Mouse (Mus musculus) MEL (cell line): ENCODE results near the gene Sec24c. TPM values are rescaled to one million over a fixed set of nuclear protein-coding genes. Genes with fewer than 3 reads are reported as not detected.
A peak's percentile ranks its signal among the peaks of the same experiment; 100 is the strongest.

Experiments
- DNase-seq: peaks from one replicate; pipeline ENCODE4 v3.0.0; 2011; ENCODE audit warnings: low read depth, low spot score
- H3K27ac ChIP-seq: 2 replicates; pipeline ENCODE4 v1.5.1; 2012; ENCODE audit warnings: low read depth, mild to moderate bottlenecking, control low read depth, low read length, moderate library complexity; ENCODE audit not compliant: control insufficient read depth
- H3K27me3 ChIP-seq, 2 experiments: fragments of 150-350 bp in 1 of 2; sonication (generic) in 1 of 2; 2 replicates each; pipeline ENCODE4 v1.6.1; 2012; ENCODE audit warnings: low read length in 2 of 2, mild to moderate bottlenecking in 2 of 2, improper control_type of control experiment in 1 of 2, moderate library complexity in 1 of 2; ENCODE audit not compliant: insufficient read depth in 2 of 2, control insufficient read depth in 1 of 2
- H3K36me3 ChIP-seq, 2 experiments: 2 replicates each; pipeline ENCODE4 v1.6.1; 2012 to 2014; ENCODE audit warnings: low read length in 2 of 2, improper control_type of control experiment in 1 of 2, inconsistent platforms in 1 of 2, mild to moderate bottlenecking in 1 of 2; ENCODE audit not compliant: insufficient read depth in 2 of 2, control insufficient read depth in 1 of 2
- H3K4me1 ChIP-seq, 2 experiments: fragments of 150-350 bp in 1 of 2; sonication (generic) in 1 of 2; 2 replicates each; pipeline ENCODE4 v1.6.1; 2012; ENCODE audit warnings: low read length in 2 of 2, improper control_type of control experiment in 1 of 2, mild to moderate bottlenecking in 1 of 2; ENCODE audit not compliant: insufficient read depth in 2 of 2, control insufficient read depth in 1 of 2
- H3K4me3 ChIP-seq, 2 experiments: fragments of 150-350 bp in 1 of 2; sonication (generic) in 1 of 2; 2 replicates each; pipeline ENCODE4 v1.5.1; 2012; ENCODE audit warnings: low read depth in 2 of 2, low read length in 2 of 2, mild to moderate bottlenecking in 2 of 2, moderate library complexity in 2 of 2, control low read depth in 1 of 2, improper control_type of control experiment in 1 of 2; ENCODE audit not compliant: control insufficient read depth in 1 of 2, insufficient read depth in 1 of 2
- H3K79me2 ChIP-seq: 2 replicates; pipeline ENCODE4 v1.6.1; 2012; ENCODE audit warnings: mild to moderate bottlenecking, low read length, moderate library complexity; ENCODE audit not compliant: control insufficient read depth, poor library complexity, insufficient read depth
- H3K9ac ChIP-seq: 2 replicates; pipeline ENCODE4 v1.6.1; 2012; ENCODE audit warnings: low read depth, mild to moderate bottlenecking, control low read depth, low read length, moderate library complexity; ENCODE audit not compliant: control insufficient read depth, poor library complexity, severe bottlenecking
- H3K9me3 ChIP-seq: fragments of 150-350 bp; sonication (generic); replicated peaks from 2 replicates; pipeline ENCODE4 v1.6.1; 2012; ENCODE audit warnings: mild to moderate bottlenecking, low read length, improper control_type of control experiment, moderate library complexity; ENCODE audit not compliant: insufficient read depth
- CHD1 ChIP-seq: IDR thresholded peaks from 2 replicates; pipeline ENCODE4 v1.6.1; 2012; ENCODE audit warnings: low read depth, mild to moderate bottlenecking, inconsistent platforms, low read length, improper control_type of control experiment
- CHD2 ChIP-seq: IDR thresholded peaks from 2 replicates; pipeline ENCODE4 v1.6.1; 2011; ENCODE audit warnings: low read length, improper control_type of control experiment
- EP300 ChIP-seq, 2 experiments: IDR thresholded peaks; 2 replicates each; pipeline ENCODE4 v1.6.1; 2011; ENCODE audit warnings: improper control_type of control experiment in 2 of 2, low read length in 2 of 2, low read depth in 1 of 2, mild to moderate bottlenecking in 1 of 2
- HCFC1 ChIP-seq: IDR thresholded peaks from 2 replicates; pipeline ENCODE4 v1.6.1; 2012; ENCODE audit warnings: low read depth, mild to moderate bottlenecking, inconsistent platforms, low read length, improper control_type of control experiment, moderate library complexity
- JUND ChIP-seq: IDR thresholded peaks from 2 replicates; pipeline ENCODE4 v1.6.1; 2011; ENCODE audit warnings: low read depth, mild to moderate bottlenecking, improper control_type of control experiment, low read length
- MAX ChIP-seq: IDR thresholded peaks from 2 replicates; pipeline ENCODE4 v1.6.1; 2011; ENCODE audit warnings: low read length, improper control_type of control experiment
- MAZ ChIP-seq: IDR thresholded peaks from 2 replicates; pipeline ENCODE4 v1.6.1; 2012; ENCODE audit warnings: low read depth, mild to moderate bottlenecking, inconsistent platforms, low read length, improper control_type of control experiment
- MEF2A ChIP-seq: IDR thresholded peaks from 2 replicates; pipeline ENCODE4 v1.6.1; 2014; ENCODE audit warnings: low read depth, mild to moderate bottlenecking, inconsistent platforms, low read length, improper control_type of control experiment; ENCODE audit not compliant: poor library complexity, insufficient replicate concordance, severe bottlenecking; ENCODE audit errors: extremely low read depth
- MXI1 ChIP-seq: IDR thresholded peaks from 2 replicates; pipeline ENCODE4 v1.6.1; 2011; ENCODE audit warnings: mild to moderate bottlenecking, low read depth, low read length, improper control_type of control experiment
- MYB ChIP-seq: IDR thresholded peaks from 2 replicates; pipeline ENCODE4 v1.6.1; 2011; ENCODE audit warnings: mild to moderate bottlenecking, low read depth, low read length, improper control_type of control experiment
- MYC ChIP-seq: IDR thresholded peaks from 2 replicates; pipeline ENCODE4 v1.6.1; 2011; ENCODE audit warnings: low read depth, mild to moderate bottlenecking, low read length, improper control_type of control experiment, moderate library complexity
- NELFE ChIP-seq: IDR thresholded peaks from 2 replicates; pipeline ENCODE4 v1.6.1; 2011; ENCODE audit warnings: low read depth, low read length, improper control_type of control experiment
- POLR2A ChIP-seq, 2 experiments: IDR thresholded peaks; 2 replicates each; pipeline ENCODE4 v1.6.1; 2011 to 2012; ENCODE audit warnings: low read length in 2 of 2, mild to moderate bottlenecking in 2 of 2, control low read depth in 1 of 2, improper control_type of control experiment in 1 of 2, low read depth in 1 of 2, moderate library complexity in 1 of 2; ENCODE audit not compliant: control insufficient read depth in 1 of 2, insufficient read depth in 1 of 2, poor library complexity in 1 of 2
- POLR2AphosphoS2 ChIP-seq: IDR thresholded peaks from 2 replicates; pipeline ENCODE4 v1.6.1; 2011; ENCODE audit warnings: low read length, improper control_type of control experiment
- POLR2AphosphoS5 ChIP-seq: IDR thresholded peaks from 2 replicates; pipeline ENCODE4 v1.6.1; 2012; ENCODE audit warnings: low read depth, borderline replicate concordance, mild to moderate bottlenecking, inconsistent platforms, low read length, moderate library complexity, mixed read lengths
- RCOR1 ChIP-seq: IDR thresholded peaks from 2 replicates; pipeline ENCODE4 v1.6.1; 2012; ENCODE audit warnings: low read depth, mild to moderate bottlenecking, inconsistent platforms, low read length, improper control_type of control experiment
- SIN3A ChIP-seq: IDR thresholded peaks from 2 replicates; pipeline ENCODE4 v1.6.1; 2012; ENCODE audit warnings: low read length, improper control_type of control experiment, inconsistent platforms
- SMC3 ChIP-seq: IDR thresholded peaks from 2 replicates; pipeline ENCODE4 v1.6.1; 2011; ENCODE audit warnings: low read depth, low read length, improper control_type of control experiment
- TBP ChIP-seq: IDR thresholded peaks from 2 replicates; pipeline ENCODE4 v1.8.0; 2011; ENCODE audit warnings: low read depth, low read length, improper control_type of control experiment
- TCF12 ChIP-seq: IDR thresholded peaks from 2 replicates; pipeline ENCODE4 v1.6.1; 2014; ENCODE audit warnings: low read depth, mild to moderate bottlenecking, inconsistent platforms, low read length, improper control_type of control experiment, moderate library complexity
- UBTF ChIP-seq: IDR thresholded peaks from 2 replicates; pipeline ENCODE4 v1.6.1; 2012; ENCODE audit warnings: low read depth, mild to moderate bottlenecking, inconsistent platforms, low read length, improper control_type of control experiment, moderate library complexity, borderline replicate concordance; ENCODE audit not compliant: insufficient read depth
- USF1 ChIP-seq: IDR thresholded peaks from 2 replicates; pipeline ENCODE4 v1.6.1; 2014; ENCODE audit warnings: low read depth, mild to moderate bottlenecking, inconsistent platforms, low read length, improper control_type of control experiment, moderate library complexity
- USF2 ChIP-seq, 2 experiments: IDR thresholded peaks; 2 replicates each; pipeline ENCODE4 v1.6.1; 2011 to 2012; ENCODE audit warnings: improper control_type of control experiment in 2 of 2, low read length in 2 of 2, borderline replicate concordance in 1 of 2, inconsistent platforms in 1 of 2, low read depth in 1 of 2, mild to moderate bottlenecking in 1 of 2; ENCODE audit not compliant: insufficient read depth in 1 of 2
- ZKSCAN1 ChIP-seq: IDR thresholded peaks from 2 replicates; pipeline ENCODE4 v1.6.1; 2012; ENCODE audit warnings: low read depth, mild to moderate bottlenecking, inconsistent platforms, low read length, improper control_type of control experiment, moderate library complexity
- ZNF384 ChIP-seq: IDR thresholded peaks from 2 replicates; pipeline ENCODE4 v1.6.1; 2012; ENCODE audit warnings: low read depth, mild to moderate bottlenecking, inconsistent platforms, low read length, improper control_type of control experiment
- polyA plus RNA-seq, 2 experiments: library from polyadenylated mRNA; stranded (reverse) in 1 of 2; unstranded in 1 of 2; fragments of >175 nt in 1 of 2; fragments of >200 nt in 1 of 2; gene quantifications; 2 replicates each; pipeline versions ENCODE4 v1.2.1 to v1.2.4; 2012; ENCODE audit warnings: low replicate concordance in 2 of 2, low read depth in 1 of 2; ENCODE audit not compliant: insufficient read length in 2 of 2, insufficient read depth in 1 of 2, missing spikeins in 1 of 2
- total RNA-seq: library from RNA; depleted of rRNA; stranded (reverse); fragments of 300-350 nt; gene quantifications from 2 replicates; pipeline ENCODE4 v1.2.3, GENCODE M21; 2012

The Sec24c gene
- total and polyA plus RNA-seq, 3 experiments = 83.9 to 263 (median 121) TPM

DNA sequence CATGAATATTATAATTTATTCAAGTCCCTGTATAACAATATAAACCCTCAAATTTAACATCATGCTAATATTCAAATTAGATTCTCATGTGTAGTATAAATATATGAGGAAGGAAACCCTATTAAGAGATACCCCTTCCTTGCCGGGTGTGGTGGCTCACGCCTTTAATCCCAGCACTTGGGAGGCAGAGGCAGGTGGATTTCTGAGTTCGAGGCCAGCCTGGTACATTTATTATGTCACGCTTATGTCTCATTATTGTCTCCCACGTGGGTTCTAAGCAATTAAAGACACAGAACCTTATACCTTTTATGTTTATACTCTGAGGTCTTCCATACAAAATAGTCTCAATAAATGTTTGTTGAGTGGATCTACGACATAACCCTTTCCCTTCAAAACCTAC lies 35.4 kb upstream of the Sec24c start (continued):
- no peak for TF ChIP-seq USF1
- TF ChIP-seq TCF12 = no peak
- TF ChIP-seq UBTF = no peak
- no peak for TF ChIP-seq NELFE
- TF ChIP-seq USF2 (IDR thresholded peaks at IDR 0.05; ENCODE audit: borderline replicate concordance in 1 of 2, insufficient read depth in 1 of 2, low read depth in 1 of 2, low read length in 2 of 2) = no peak
- TF ChIP-seq SIN3A = 0 out of 2 replicates have a peak, but pooled peaks have one; percentile 18
- peak; percentile 43; the same call in 1 of the 2 replicates for TF ChIP-seq MXI1
- TF ChIP-seq POLR2A (IDR thresholded peaks at IDR 0.05; ENCODE audit: control insufficient read depth in 1 of 2, insufficient read depth in 1 of 2, low read depth in 1 of 2, low read length in 2 of 2, poor library complexity in 1 of 2) = 0 out of 4 replicates have a peak, but pooled peaks of 1 of the 2 experiments have one; percentile 20
- no peak for TF ChIP-seq MEF2A

DNA sequence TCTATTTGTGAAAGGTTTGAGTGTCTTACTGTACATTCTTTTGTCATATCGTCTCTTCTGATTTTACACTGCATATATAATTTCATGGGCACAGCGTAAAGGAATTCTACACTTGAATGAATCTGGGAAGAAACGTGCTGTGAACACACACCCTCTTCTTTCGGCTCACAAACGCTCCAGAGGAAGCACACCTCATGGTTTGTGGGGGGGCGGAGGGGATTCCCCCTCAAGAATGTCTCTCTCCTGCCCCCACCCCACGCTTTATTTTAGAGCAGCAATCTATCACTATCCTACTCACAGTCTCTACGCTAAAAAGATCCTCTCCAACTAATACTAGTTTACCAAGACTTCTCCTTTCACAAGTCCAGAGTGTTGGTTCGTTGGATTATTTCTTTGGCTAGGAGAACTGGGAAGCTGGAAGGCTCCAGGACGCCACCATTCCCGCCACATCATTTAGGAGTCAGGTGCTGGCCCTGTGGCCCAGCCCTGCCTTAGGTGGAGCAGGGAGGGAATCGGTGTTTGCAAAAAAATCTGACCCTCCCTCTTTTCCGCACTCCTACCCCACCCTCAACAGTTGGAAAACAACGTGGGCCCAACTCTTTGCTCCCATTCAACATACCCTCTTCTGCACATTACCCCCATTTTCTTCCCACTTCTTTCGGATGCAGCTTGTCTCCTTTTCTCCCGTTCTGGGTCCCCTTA lies 34.0 kb upstream of the Sec24c start:
- peak overlapping the region; percentile 80 for H3K27ac ChIP-seq
- H3K4me1 ChIP-seq = peaks cover 2 to 9% of the 10 kb centered on the region in 2 experiments; a peak in 3 of 4 replicates
- TF ChIP-seq MXI1 (peak; percentile 64), MYC (0 out of 2 replicates have a peak, but pooled peaks have one; percentile 52), MAZ (peak; percentile 53; the same call in 1 of the 2 replicates), SIN3A (peak; percentile 58), MYB (no peak), MAX (peak; percentile 27; the same call in 1 of the 2 replicates)
- TF ChIP-seq, all 39 proteins: peak for 5

DNA sequence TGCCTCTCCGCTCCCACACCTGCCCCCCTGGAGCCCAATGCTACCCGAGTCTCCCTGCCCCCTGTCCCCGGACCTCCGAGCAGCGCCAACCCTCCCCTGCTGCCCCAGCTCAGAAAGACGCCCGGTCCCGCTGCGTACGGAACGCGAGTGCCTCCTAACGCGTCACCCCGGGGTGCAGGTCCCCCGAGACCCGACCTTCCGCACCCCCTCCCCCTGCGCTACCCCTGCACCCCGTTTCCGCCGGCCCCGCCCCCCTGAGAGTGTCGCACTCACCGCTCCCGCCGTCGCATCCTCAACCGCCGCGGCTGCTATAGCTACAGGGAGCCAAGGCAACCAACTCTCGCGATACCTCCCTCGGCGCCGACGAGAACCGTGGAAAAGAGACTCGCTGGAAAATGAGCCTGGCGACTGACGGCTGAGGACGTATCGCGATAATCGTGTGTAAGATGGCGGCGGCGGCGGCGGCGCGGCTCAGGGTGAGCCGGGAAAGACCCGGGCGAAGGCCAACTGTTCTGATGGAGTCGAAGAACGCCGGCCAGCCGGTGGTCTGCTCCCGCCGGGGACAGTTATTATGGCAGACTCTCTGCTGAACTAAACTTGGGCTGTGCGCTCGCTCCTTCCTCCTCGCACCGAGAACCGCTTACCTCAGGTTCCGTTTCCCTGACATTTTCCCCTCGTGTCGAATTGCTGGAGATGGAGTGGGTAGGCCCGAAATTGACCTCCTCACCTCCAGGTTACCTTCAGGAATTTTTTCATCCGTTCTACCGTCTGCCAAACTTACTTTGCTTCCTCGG lies 33.3 kb upstream of the Sec24c start, which contains the start of gene Usp54:
TSS of gene Usp54 (minus strand) at position 420 of the 794 bp plus-strand sequence.
- Histone ChIP-seq H3K4me3 (peak within 1 kb of the TSS; percentile 86 to 100), H3K27ac (peak within 1 kb of the TSS; percentile 97), H3K79me2 (peaks cover 13% of the 10 kb centered on the region), H3K9ac (peak within 1 kb of the TSS; percentile 100), H3K36me3 (peaks cover 0 to 14% of the 10 kb centered on the region in 2 experiments; a peak in 2 of 4 replicates), H3K27me3 (no peaks in the 10 kb centered on the region), H3K9me3 (no peaks in the 10 kb centered on the region), H3K4me1 (peaks cover 2 to 9% of the 10 kb centered on the region in 2 experiments; a peak in 3 of 4 replicates)
- peak; percentile 99 for DNase-seq
- TF ChIP-seq ZNF384 (no peak), JUND (no peak), POLR2AphosphoS5 (no peak), ZKSCAN1 (no peak), CHD1 (no peak), SMC3 (no peak), TBP (peak; percentile 75), NELFE (peak; percentile 77), MEF2A (no peak), HCFC1 (peak; percentile 85), USF2 (IDR thresholded peaks at IDR 0.05; ENCODE audit: borderline replicate concordance in 1 of 2, insufficient read depth in 1 of 2, low read depth in 1 of 2, low read length in 2 of 2) (no peak), POLR2AphosphoS2 (peak; percentile 76; the same call in 1 of the 2 replicates), RCOR1 (no peak; the same call in 1 of the 2 replicates), USF1 (no peak), EP300 (IDR thresholded peaks at IDR 0.05; ENCODE audit: low read depth in 1 of 2, low read length in 2 of 2) (peak in 1 of 2 experiments; percentile 22; a peak in 1 of 4 replicates), CHD2 (peak; percentile 97)

More for the DNA sequence above, 34.0 kb upstream of the Sec24c start:
- Histone ChIP-seq H3K27me3 (no peaks in the 10 kb centered on the region), H3K9ac (peak overlapping the region; percentile 96), H3K4me3 (peak overlapping the region; percentile 63 to 100), H3K79me2 (peaks cover 13% of the 10 kb centered on the region), H3K36me3 (peaks cover 0 to 14% of the 10 kb centered on the region in 2 experiments; a peak in 2 of 4 replicates), H3K9me3 (no peaks in the 10 kb centered on the region)
- peak; percentile 62 for DNase-seq
